Mouse (Mus musculus): Measurements from ENCODE around the gene Prdm16. TPM values are rescaled to one million over a fixed set of nuclear protein-coding genes. Genes with fewer than 3 reads are reported as not detected.

The Prdm16 gene
- polyA plus RNA-seq, 1 experiment from 2014 or later, result 58.8 TPM

DNA sequence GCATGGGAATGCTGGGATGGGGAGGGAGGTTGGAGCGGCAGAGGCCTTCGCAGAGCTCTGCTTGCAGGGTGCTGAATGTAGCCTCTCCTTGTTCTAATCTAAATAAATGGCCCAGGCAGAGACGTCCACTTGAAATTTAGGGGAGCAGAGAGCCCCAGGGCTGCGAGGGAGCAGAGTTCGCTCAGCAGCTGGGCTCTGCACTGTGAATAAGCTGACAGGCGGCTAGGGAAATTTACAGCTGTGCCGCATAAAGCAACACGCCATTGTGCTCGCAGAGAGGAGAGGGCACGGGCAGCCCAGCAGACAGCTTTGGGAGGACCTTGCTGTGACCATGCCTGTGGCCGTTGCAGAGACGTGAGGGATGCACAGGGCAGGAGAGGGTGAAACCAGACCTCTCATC lies 305.4 kb downstream of the Prdm16 start:
- Histone ChIP-seq H3K36me3 (peaks cover 45% of the 10 kb centered on the region), H3K4me3 (no peak overlapping the region), H3K4me1 (peaks cover 71% of the 10 kb centered on the region), H3K9me3 (no peaks in the 10 kb centered on the region), H3K27me3 (peaks cover 2% of the 10 kb centered on the region; the same call in 1 of the 2 replicates), H3K4me2 (replicated peaks) (no peak overlapping the region), H3K27ac (no peak overlapping the region), H3K9ac (no peak overlapping the region)
- no peak for ATAC-seq (ENCODE audit: low FRiP score, low read depth)
- WGBS, result 31% methylated on average over 12 of the region's 12 CpGs

DNA sequence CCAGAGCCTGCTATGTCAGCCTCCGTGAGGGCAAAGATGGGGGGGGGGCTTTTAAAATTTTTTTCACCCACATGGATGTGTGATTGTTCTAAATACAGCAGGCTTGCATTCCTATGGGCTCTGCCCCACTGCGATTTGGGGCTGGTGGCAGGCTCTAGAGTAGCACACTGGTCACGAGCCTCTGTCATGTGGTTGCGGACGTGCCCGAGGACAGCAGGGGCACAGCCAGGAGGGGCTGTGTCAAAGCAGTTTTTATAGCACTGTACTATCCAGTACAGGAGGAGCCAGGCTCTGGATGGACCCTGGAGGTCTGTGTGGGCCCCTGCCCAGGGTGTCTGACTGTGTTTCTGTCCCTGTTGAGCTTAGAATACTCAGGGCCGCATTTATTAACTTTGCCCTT lies 306.7 kb downstream of the Prdm16 start:
- Histone ChIP-seq H3K36me3 (peaks cover 54% of the 10 kb centered on the region), H3K9ac (peak overlapping the region; percentile 8; the same call in 1 of the 2 replicates), H3K4me2 (replicated peaks) (no peak overlapping the region), H3K4me3 (no peak overlapping the region), H3K9me3 (no peaks in the 10 kb centered on the region), H3K4me1 (peaks cover 65% of the 10 kb centered on the region), H3K27me3 (peaks cover 2% of the 10 kb centered on the region; the same call in 1 of the 2 replicates), H3K27ac (no peak overlapping the region)
- ATAC-seq (ENCODE audit: low FRiP score, low read depth), result no peak
- WGBS, result 76% methylated on average over 7 of the region's 7 CpGs

DNA sequence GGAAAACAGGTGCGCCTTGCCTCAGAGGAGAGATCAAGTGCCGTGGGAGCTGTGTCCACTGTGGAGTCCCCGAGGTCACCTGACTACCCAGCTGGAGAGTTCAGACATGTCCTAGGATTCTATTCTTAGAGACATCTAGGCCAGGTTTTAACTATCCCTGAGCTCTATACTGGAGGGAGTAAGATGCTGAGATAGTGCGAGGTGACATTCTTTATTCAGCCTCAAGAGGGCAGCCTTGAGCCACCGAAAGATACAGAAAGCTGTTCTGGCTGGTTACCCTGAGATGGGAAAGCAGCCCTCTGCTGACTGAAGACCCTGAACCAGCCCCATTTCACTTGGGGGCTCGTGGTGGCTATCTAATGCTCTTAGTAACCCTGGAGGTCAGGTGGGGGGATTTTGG lies 307.8 kb downstream of the Prdm16 start:
- H3K9me3 ChIP-seq, result no peaks in the 10 kb centered on the region
- H3K27ac ChIP-seq, result peak overlapping the region; percentile 40; the same call in 1 of the 2 replicates
- no peak overlapping the region for H3K4me3 ChIP-seq
- no peak overlapping the region for H3K9ac ChIP-seq
- 9% methylated on average over 6 of the region's 6 CpGs for WGBS
- ATAC-seq (ENCODE audit: low FRiP score, low read depth), result peak; percentile 31; the same call in 1 of the 2 replicates
- peaks cover 56% of the 10 kb centered on the region for H3K4me1 ChIP-seq
- no peak overlapping the region for H3K4me2 ChIP-seq (replicated peaks)
- peaks cover 2% of the 10 kb centered on the region; the same call in 1 of the 2 replicates for H3K27me3 ChIP-seq
- peaks cover 52% of the 10 kb centered on the region for H3K36me3 ChIP-seq

DNA sequence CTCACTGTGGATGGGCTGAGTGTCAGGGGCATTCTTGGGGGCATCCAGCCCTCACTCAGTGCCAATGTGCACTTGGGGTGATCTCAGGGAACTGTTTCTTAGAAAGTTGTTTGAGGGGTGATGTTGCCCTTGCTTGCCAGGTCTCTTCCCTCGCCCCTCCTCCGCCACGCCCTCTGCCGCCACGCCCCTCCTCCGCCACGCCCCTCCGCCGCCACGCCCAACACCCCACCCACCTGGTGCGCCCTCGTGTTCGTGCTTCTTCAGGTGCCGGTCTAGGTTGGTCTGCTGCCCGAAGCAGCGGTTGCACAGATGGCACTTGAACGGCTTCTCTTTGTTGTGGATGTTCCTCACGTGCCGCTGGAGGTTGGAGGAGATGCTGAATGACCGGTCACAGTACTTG lies 308.2 kb downstream of the Prdm16 start:
- no peak for ATAC-seq (ENCODE audit: low FRiP score, low read depth)
- WGBS, result 15% methylated on average over 19 of the region's 20 CpGs
- H3K36me3 ChIP-seq, result peaks cover 54% of the 10 kb centered on the region
- no peak overlapping the region for H3K27ac ChIP-seq
- peaks cover 52% of the 10 kb centered on the region for H3K4me1 ChIP-seq
- peaks cover 2% of the 10 kb centered on the region; the same call in 1 of the 2 replicates for H3K27me3 ChIP-seq
- no peaks in the 10 kb centered on the region for H3K9me3 ChIP-seq
- H3K4me3 ChIP-seq, result no peak overlapping the region
- no peak overlapping the region for H3K9ac ChIP-seq
- no peak overlapping the region for H3K4me2 ChIP-seq (replicated peaks)

DNA sequence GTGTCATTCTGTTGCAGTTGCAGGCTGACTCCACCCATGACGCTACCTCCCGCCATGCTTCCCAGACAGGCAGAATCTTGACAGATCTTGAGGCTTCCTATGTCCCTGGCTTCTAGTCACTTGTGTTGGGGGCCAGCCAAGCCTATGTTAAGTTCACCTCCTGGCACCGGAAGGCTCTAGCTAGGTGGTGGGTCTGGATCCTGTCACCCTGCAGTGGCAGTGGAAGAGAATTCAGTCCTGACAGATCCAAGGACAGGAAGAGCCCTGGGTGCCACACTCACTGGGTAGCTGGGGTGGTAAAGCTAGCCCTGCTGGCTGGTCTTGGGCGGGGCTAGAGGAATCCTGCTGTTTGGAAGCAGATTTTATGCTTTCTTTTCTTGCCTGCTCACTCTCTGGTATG lies 311.3 kb downstream of the Prdm16 start:
- H3K4me1 ChIP-seq, result peaks cover 24% of the 10 kb centered on the region
- H3K4me3 ChIP-seq, result no peak overlapping the region
- H3K9ac ChIP-seq, result no peak overlapping the region
- peaks cover 75% of the 10 kb centered on the region for H3K36me3 ChIP-seq
- H3K27me3 ChIP-seq, result peaks cover 2% of the 10 kb centered on the region; the same call in 1 of the 2 replicates
- no peak overlapping the region for H3K27ac ChIP-seq
- H3K4me2 ChIP-seq (replicated peaks), result no peak overlapping the region
- no peaks in the 10 kb centered on the region for H3K9me3 ChIP-seq
- ATAC-seq (ENCODE audit: low FRiP score, low read depth), result no peak
- 76% methylated on average over 4 of the region's 4 CpGs for WGBS

DNA sequence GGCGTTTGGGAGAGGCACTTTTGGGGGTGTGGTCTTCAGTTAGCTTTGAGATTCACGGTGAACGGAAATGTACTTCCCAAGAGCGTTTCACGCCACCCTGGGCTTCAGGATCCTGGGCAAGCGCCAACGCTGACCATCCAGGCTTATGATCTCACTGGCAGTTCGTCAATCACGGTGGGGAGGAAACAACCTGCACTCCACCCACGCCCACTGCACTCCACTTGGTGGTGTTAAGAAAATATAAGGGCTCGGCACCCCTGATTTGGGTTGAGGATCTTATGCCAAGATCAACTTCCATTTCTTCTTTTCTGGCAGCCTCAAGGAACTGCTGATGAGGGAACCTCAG lies 323.1 kb downstream of the Prdm16 start:
- H3K36me3 ChIP-seq, result peaks cover 16% of the 10 kb centered on the region
- no peak for ATAC-seq (ENCODE audit: low FRiP score, low read depth)
- H3K9ac ChIP-seq, result no peak overlapping the region
- H3K4me3 ChIP-seq, result no peak overlapping the region
- H3K9me3 ChIP-seq, result no peaks in the 10 kb centered on the region
- H3K27me3 ChIP-seq, result no peaks in the 10 kb centered on the region
- 73% methylated on average over 11 of the region's 11 CpGs for WGBS
- peak overlapping the region; percentile 85 for H3K27ac ChIP-seq
- H3K4me2 ChIP-seq (replicated peaks), result no peak overlapping the region
- peaks cover 21% of the 10 kb centered on the region for H3K4me1 ChIP-seq

DNA sequence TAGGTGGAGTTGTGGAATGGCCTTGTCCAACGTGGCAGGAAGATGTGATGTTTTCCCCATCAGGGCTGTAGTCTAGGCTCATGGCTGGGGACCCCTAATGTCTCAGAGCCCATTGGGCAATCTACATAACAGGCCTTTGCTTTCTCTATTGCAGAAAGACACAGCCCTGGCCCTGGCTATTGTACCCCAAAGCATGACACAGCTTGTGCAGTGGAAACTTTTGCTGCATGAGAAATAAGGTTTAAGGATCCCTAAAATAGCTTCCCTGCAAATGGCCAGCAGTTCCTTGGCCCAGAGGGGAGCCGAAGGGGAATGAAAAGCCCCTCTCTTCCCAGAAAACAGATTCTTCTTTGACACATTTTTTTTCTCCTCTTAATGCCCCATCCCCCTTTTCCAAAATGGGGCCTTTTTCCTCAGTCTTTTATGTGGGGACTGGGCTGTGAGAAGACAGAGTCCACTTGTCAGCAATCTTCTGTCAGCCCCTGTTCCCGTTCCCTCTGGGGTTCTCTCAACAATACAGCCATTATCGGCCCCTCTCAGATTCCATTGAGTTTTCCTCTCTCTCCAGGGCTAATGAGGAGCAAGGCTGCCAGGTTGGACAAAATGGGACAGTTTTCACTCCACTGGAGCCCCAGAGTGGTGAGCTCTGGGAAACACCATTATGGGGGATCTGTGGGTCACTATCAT lies 323.6 kb downstream of the Prdm16 start:
- peak; percentile 65 for ATAC-seq (ENCODE audit: low FRiP score, low read depth)
- no peaks in the 10 kb centered on the region for H3K9me3 ChIP-seq
- WGBS, result 50% methylated on average over 4 of the region's 4 CpGs

DNA sequence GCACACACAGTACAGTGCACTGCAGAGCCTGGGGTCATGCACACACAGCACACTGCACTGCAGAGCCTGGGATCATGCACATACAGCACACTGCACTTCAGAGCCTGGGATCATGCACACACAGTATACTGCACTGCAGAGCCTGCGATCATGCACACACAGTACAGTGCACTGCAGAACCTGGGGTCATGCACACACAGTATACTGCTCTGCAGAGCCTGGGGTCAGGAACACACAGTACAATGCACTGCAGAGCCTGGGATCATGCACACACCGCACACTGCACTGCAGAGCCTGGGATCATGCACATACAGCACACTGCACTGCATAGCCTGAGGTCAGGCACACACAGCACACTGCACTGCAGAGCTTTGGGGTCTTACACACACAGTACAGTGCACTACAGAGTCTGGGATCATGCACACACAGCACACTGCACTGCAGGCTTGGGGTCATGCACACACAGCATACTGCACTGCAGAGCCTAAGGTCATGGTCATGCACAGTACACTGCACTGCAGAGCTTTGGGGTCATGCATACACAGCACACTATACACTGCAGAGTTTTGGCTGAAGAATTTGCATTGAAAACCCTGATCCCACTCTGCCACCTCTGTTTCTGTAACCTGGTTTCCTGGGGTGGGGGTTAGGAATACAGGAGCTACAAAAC lies 324.4 kb downstream of the Prdm16 start:
- Histone ChIP-seq H3K4me2 (replicated peaks) (0 out of 2 replicates have a peak overlapping the region, but pooled peaks have one; percentile 7), H3K36me3 (peaks cover 3% of the 10 kb centered on the region), H3K4me3 (no peak overlapping the region), H3K4me1 (peaks cover 21% of the 10 kb centered on the region), H3K9ac (no peak overlapping the region), H3K27ac (peak overlapping the region; percentile 85), H3K9me3 (no peaks in the 10 kb centered on the region), H3K27me3 (no peaks in the 10 kb centered on the region)
- WGBS, result 79% methylated on average over 2 of the region's 2 CpGs
- no peak for ATAC-seq (ENCODE audit: low FRiP score, low read depth)

More for the DNA sequence above, 323.6 kb downstream of the Prdm16 start:
- Histone ChIP-seq H3K27ac (peak overlapping the region; percentile 85), H3K4me3 (no peak overlapping the region), H3K9ac (no peak overlapping the region), H3K4me2 (replicated peaks) (0 out of 2 replicates have a peak overlapping the region, but pooled peaks have one; percentile 7), H3K4me1 (peaks cover 21% of the 10 kb centered on the region), H3K27me3 (no peaks in the 10 kb centered on the region), H3K36me3 (peaks cover 11% of the 10 kb centered on the region)

DNA sequence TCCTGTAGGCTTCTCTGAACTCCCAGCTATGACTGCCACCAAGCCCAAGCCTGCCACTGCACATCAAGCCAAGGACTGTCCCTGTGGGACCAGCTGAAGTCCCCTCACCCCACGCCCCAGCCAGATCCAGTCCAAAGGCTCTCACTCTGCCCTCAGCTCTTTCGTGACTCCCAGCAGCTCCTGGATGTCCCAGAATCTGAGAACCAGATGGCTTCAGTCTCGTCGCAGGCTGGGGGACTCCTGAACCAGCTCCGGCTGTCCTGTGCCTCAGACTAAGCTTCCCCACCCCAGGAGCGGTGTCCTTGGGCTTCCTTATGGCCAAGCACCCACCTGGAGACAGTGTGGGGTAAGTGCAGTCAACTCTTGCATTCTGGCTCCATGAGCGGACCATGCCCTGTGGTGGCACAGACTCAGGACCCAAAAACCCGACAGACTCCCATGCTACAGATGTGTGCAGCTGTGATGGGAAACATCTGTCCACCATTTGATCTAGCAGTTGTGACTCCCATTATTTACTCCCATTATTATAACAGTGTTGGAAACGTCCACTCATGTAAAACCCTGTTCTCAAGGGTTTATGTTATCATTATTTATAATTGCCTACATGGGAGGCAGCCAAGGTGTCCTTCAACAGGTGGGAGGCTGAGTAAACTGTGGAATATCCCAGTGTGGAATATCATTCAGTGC lies 326.0 kb downstream of the Prdm16 start:
- no peak overlapping the region for H3K27ac ChIP-seq
- no peak overlapping the region for H3K9ac ChIP-seq
- ATAC-seq (ENCODE audit: low FRiP score, low read depth), result no peak
- no peak overlapping the region for H3K4me3 ChIP-seq
- H3K9me3 ChIP-seq, result no peaks in the 10 kb centered on the region
- H3K27me3 ChIP-seq, result no peaks in the 10 kb centered on the region
- H3K4me2 ChIP-seq (replicated peaks), result no peak overlapping the region
- WGBS, result 66% methylated on average over 9 of the region's 9 CpGs
- H3K36me3 ChIP-seq, result no peaks in the 10 kb centered on the region; the same call in 1 of the 2 replicates
- peaks cover 21% of the 10 kb centered on the region for H3K4me1 ChIP-seq

DNA sequence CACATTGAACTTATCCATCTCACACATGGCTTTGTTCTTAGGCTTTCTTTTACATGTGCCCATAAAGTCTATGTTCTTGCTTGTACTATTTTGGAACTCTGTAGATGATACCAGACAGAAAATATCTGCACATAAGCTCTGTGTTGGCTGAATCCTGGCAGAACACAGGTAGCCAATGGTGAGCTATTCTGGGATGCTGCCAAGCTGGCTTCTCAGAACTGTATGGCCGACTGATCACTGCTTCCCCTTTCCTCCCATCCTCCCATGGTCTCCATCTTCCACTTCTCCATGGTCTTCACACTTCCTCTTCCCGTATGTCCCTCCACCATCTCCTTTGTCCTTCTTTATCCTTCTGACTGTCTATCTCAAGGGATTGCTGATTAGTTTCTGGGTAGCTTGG lies 327.5 kb downstream of the Prdm16 start:
- 83% methylated on average over 2 of the region's 2 CpGs for WGBS
- Histone ChIP-seq H3K4me2 (replicated peaks) (no peak overlapping the region), H3K4me1 (peaks cover 21% of the 10 kb centered on the region), H3K36me3 (no peaks in the 10 kb centered on the region), H3K27me3 (no peaks in the 10 kb centered on the region), H3K9me3 (no peaks in the 10 kb centered on the region), H3K4me3 (no peak overlapping the region), H3K27ac (no peak overlapping the region), H3K9ac (no peak overlapping the region)
- ATAC-seq (ENCODE audit: low FRiP score, low read depth), result no peak

DNA sequence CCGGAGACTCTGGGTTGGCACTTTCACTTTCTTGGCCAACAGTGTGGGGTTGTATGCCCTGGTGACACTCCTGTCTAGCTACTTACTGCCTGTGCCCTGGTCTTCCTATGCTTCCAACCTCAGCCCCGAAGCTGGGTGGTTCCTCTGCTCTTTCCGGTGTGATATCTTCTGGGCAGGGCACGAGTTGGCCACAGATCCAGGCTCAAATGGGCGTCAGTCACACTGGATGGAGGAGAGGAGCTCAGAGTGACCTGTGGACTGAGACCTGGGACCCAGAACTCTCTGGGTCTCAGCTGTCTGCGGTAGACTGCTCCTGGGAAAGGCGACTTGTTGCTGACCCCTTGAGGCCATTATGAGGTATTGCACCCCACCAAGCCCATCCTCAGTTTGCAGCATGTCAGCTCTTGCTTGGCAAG lies 335.2 kb downstream of the Prdm16 start, which contains the start of gene Arhgef16:
Arhgef16 (minus strand) TSS at position 211 of the 416 bp plus-strand sequence.
- no peak within 1 kb of the TSS for H3K9ac ChIP-seq
- H3K9me3 ChIP-seq, result no peaks in the 10 kb centered on the region
- H3K4me3 ChIP-seq, result no peak within 1 kb of the TSS
- no peak; the same call in 1 of the 2 replicates for ATAC-seq (ENCODE audit: low FRiP score, low read depth)
- no peaks in the 10 kb centered on the region for H3K36me3 ChIP-seq
- 27% methylated on average over 7 of the region's 7 CpGs for WGBS
- H3K27ac ChIP-seq, result no peak within 1 kb of the TSS
- H3K4me1 ChIP-seq, result peaks cover 11% of the 10 kb centered on the region
- peak within 1 kb of the TSS; percentile 95; the same call in 1 of the 2 replicates for H3K4me2 ChIP-seq (replicated peaks)
- peaks cover 40% of the 10 kb centered on the region for H3K27me3 ChIP-seq

Measured in limb, embryonic 13.5 days (tissue).